Mouse (Mus musculus): ENCODE measurements around the gene Chchd3. TPM values are rescaled to one million over a fixed set of nuclear protein-coding genes. Genes with fewer than 3 reads are reported as not detected.

Gene Chchd3
- total RNA-seq, 2 experiments from 2014 or later, result 322 to 368 TPM

- DNase-seq, result no peak
Measured at GRCm38 (mm10) chr6:32936365-32936764, 123.7 kb downstream of the Chchd3 start.

DNA sequence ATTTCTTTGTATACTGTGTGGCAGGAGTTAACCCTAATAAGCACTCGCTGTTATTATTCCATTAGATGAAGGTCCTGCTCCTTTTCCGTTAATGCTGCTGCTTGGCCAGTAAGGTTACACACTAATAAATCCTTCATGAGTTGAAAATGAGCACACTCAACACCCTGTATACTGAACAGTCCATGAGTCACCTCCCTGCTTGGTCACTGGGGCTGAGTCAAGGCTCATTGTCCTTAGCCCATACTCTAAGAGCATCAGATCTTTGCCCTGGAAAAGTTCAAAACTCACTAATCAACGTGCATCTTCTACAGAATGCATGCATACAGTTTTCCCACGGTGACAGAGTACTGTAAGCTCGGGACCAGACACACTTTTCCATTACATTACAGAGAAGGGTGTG is 124.5 kb downstream of the Chchd3 start:
- DNase-seq, result peak; percentile 31

DNA sequence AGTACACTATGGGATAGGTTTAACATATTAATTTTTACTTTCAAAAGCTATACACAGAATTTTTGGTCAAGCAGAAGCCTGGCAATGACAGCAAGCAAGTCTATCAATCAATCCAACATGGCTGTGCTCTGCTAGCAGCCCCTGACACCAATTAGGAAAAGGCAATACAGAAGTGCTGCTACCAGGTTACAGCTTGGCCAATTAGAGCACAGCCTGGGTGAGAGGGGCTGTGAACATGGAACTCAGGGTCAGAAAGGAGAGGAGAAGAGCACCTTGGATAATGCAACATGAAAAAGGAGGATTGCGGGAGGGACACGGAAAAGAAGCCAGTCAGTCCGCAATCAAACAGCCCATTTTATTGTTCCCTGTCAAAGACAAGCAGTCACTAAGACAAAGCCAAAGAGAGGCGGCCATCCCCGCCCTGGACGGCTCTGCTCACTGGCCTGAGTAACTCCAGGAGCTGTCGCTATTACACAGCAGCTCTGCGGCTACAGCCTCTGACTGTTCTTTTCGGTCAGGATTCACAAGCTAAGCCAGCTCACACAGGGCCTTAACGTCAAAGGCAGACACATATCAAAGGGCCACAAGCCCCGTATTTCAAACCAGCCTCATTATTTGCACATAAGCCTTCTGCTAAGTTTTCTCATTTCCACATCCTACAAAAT is 128.8 kb downstream of the Chchd3 start:
- no peak for DNase-seq

DNA sequence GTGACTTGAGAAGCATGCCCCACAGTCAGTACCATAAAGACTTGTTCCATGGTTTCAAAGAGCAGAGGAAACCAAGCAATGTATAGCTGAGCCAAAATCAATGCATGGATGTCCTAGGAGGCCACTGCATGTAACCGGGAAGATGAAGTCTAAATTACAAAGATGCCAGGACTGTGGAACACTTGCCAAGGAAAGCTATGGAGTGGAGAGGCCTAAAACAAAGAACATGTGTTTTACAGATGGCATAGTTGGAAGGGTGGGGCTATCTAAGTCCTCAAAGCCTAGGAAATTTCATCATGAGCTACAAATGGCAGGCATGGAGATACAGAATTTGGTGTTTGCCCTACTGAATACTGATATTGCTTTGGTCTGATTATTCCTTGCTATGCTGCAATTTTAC is 137.7 kb downstream of the Chchd3 start:
- DNase-seq, result no peak

DNA sequence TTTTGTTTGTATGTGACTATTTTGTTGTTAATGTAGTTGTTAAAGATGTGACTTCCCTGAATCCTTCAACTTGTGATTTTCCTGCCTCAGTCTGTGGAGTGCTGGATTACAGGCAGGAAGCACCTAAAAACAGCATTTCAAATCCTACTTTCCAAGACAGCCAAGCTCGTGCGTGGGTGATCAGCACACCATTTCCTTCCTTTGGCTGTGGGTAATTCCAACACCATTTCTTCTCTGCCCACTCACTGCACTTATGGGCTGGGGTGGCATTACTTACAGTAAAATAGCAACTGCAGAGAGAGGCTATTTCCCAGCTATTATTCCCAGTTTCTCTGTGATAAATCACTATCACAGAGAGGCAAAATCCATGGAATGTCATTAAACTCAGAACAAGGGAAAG is 140.0 kb downstream of the Chchd3 start:
- no peak for DNase-seq

- no peak for DNase-seq
Measured at GRCm38 (mm10) chr6:32910692-32911091, 149.4 kb downstream of the Chchd3 start.

GRCm38 (mm10) chr6:32899061-32899460 is 161.0 kb downstream of the Chchd3 start:
- no peak for DNase-seq

- DNase-seq, result no peak
Measured at GRCm38 (mm10) chr6:32894100-32894499, 166.0 kb downstream of the Chchd3 start.

GRCm38 (mm10) chr6:32890726-32891125 is 169.3 kb downstream of the Chchd3 start:
- no peak for DNase-seq

- DNase-seq, result no peak
Measured at GRCm38 (mm10) chr6:32888894-32889529, 171.0 kb downstream of the Chchd3 start.

DNA sequence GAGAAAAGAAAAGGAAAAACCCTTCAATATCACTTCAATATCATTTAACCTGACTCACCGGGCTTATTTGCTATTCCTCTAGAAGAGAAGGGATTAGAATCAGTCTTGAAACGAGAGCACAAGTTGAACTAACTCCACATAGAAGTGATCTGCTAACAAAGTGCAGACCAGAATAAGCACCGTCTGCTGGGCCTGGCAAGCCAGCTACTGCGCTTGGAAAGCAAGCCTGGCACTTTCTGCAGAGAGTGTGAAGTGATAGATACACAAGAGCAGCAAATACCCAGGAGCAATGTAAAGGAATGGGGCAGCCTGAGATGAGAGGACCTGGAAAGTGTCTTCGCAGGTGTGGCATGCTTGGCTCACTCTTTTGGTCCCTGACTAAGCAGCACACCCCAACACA is 181.5 kb downstream of the Chchd3 start:
- DNase-seq, result no peak

- no peak for DNase-seq
Measured at GRCm38 (mm10) chr6:32874176-32874575, 185.9 kb downstream of the Chchd3 start.

GRCm38 (mm10) chr6:32872805-32873204 is 187.3 kb downstream of the Chchd3 start:
- no peak for DNase-seq

GRCm38 (mm10) chr6:32850960-32851359 is 209.1 kb downstream of the Chchd3 start:
- DNase-seq, result no peak

DNA sequence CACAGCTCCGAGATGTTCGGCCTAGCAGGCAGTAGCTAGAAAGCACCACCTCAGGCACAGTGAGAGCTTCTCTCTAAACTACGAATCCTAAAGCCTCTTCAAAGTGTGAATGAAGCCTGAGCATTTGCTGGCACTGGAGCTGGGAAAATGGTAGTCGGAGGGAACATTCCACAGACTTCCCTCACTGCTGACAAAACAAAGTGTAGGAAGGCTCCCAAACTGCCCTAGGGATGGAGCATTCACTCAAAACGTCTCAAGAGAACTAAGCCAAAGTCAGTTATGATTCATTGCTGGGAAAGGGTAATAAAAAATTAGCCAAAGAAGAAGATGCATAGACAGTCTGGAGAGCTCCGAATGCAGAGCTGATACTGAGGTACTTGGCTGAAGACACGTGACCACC is 211.1 kb downstream of the Chchd3 start:
- DNase-seq, result no peak

- DNase-seq, result no peak
Measured at GRCm38 (mm10) chr6:32845463-32845862, 214.6 kb downstream of the Chchd3 start.

DNA sequence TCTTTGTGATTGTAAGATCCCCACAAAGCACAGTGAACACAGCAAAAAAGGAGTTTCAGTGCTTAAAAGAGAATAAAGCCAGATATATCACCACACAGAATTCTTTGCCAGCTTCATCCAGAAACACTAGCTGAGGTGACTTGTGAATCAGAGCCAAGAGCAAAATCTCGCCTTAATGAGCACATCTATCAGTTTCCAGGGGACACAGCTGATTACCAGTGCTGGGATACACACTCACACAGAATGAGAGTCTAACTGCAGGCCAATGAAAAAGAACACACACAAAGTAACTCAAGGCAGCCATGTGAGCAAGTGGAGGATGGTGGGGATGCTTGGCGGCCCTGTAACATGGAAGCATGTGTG is 222.1 kb downstream of the Chchd3 start:
- no peak for DNase-seq

DNA sequence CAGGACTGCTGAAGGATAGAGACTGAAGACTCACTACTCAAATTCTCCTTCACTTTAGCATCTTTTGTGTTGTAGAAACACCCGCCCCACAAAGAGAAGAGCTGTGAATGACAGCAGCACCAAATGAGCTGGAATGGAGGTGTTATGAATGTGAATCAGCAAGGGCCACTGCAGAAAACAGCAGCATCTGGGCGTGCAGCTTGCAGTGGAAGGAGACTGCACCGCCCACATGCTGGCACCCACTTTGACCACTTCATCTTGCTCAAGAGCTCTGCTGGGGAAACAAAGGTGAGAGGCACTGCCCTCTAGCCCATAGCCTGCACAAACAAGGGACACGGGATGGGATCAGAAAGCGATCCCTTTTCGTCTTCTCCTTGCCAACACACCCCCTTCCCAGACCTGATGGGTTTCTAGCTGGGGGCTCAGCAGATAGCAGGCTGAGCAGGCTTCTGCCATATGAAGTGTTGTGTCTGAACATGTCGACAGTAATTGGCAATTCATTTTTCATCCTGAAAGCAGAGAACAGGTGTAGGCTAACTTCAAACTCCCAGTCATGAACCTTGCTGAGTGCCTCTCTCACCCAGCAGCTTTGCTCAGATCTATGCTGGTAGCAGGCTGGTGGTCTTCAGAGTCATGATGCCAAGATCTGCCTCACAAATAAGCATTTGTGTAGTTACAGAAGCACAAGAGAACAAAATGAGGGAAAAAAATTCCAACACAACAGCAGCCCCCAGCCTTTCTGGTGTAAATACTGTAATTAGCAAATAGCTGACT is 222.7 kb downstream of the Chchd3 start:
- DNase-seq, result peak; percentile 26

DNA sequence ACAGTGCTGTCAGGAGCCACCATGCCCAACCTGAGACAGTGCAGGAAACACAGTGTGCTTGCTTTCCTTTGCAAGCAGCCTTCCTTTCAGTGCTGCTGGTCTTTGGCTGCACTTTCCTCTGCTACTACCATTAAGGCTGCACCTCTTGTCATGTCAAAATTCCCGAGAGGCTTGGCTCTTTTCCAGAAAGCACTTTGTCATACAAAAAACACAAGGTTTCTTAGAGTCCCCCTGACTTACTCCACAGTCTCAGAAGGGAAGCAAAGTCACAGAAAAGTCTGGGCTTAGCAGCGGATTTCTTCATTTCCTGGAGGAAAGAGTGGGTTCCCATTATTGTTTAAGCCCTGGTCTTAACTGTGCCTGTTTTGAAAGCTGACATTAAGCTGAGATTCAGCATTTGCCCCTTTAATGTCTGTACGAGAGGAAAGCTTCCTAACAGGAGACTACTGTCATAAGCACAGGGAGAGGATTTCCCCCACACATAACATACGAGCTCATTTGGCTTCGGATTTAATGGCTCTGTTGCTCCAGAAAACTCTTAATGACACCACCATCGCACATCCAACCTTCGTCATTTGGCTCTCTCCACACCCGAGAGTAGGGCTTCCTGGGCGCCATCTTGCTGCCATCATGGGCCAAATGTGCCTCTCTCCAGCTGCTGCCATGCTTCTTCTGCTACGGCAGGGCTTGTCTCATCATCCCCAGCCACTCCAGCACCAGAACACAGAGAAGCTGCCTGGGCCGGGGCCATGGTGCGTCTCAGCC is 236.0 kb downstream of the Chchd3 start:
- DNase-seq, result peak; percentile 12

GRCm38 (mm10) chr6:32818961-32819360 is 241.1 kb downstream of the Chchd3 start:
- DNase-seq, result no peak

- no peak for DNase-seq
Measured at GRCm38 (mm10) chr6:32808796-32809195, 251.3 kb downstream of the Chchd3 start.

- DNase-seq, result no peak
Measured at GRCm38 (mm10) chr6:32807771-32808170, 252.3 kb downstream of the Chchd3 start.

DNA sequence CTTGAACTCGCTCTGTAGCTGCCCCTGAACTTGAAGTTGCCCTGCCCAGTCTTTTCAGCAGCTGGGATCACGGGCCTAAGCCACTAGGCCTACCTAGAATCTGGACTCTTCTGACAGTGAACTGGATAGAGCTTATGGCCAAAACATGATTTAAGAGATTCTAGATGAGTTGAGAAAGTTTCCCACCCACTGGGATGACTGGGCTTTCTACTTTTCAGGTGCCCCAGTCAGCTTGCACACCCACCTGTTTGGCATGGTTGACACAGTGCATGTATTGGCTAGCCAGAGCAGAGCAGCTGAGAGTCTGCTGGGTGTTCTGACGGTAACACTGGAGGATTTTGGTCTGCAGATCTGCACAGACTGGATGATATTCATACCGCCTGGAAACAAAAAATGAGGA is 256.4 kb downstream of the Chchd3 start:
- DNase-seq, result no peak
